Mouse (Mus musculus): ENCODE results near the gene Dgkb. TPM values are rescaled to one million over a fixed set of nuclear protein-coding genes. Genes with fewer than 3 reads are reported as not detected.

Gene Dgkb
- polyA plus RNA-seq, 1 experiment: 0.18 TPM

DNA sequence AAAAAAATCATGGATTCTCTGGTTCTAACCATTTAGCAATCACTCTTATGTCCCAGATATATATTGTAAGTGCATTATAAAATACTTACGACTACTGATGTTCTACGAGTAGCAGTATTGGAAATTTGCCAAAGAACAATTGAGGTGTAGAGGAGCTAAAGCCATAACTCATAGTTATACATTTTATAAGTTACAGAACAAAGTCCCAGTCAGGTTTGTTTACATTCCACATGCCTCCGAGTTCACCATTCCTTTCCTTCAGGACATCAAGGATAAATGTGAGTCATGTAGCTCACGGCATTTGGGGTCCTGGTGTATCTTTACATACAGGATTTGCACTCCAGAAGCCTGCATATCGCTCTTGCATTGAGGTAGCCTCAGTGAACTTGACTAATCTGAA is 570.7 kb downstream of the Dgkb start:
- Histone ChIP-seq H3K4me3 (ENCODE audit: insufficient read depth, low read length) (no peak overlapping the region), H3K27ac (ENCODE audit: insufficient read depth, low read length) (no peak overlapping the region), H3K4me1 (ENCODE audit: control insufficient read depth, insufficient read depth, low read length) (no peaks in the 10 kb centered on the region)
- TF ChIP-seq POLR2A (IDR thresholded peaks at IDR 0.05; ENCODE audit: low read depth, low read length) (no peak), CTCF (IDR thresholded peaks at IDR 0.05; ENCODE audit: borderline replicate concordance, insufficient read depth, low read length) (no peak)

- H3K4me1 ChIP-seq (ENCODE audit: control insufficient read depth, insufficient read depth, low read length): no peaks in the 10 kb centered on the region
- H3K27ac ChIP-seq (ENCODE audit: insufficient read depth, low read length): no peak overlapping the region
Measured at GRCm38 (mm10) chr12:38397754-38398312, 580.3 kb downstream of the Dgkb start.

GRCm38 (mm10) chr12:38400089-38400488 is 582.6 kb downstream of the Dgkb start:
- TF ChIP-seq POLR2A (IDR thresholded peaks at IDR 0.05; ENCODE audit: low read depth, low read length) (no peak), CTCF (IDR thresholded peaks at IDR 0.05; ENCODE audit: borderline replicate concordance, insufficient read depth, low read length) (no peak)
- Histone ChIP-seq H3K4me3 (ENCODE audit: insufficient read depth, low read length) (no peak overlapping the region), H3K27ac (ENCODE audit: insufficient read depth, low read length) (no peak overlapping the region), H3K4me1 (ENCODE audit: control insufficient read depth, insufficient read depth, low read length) (no peaks in the 10 kb centered on the region)

More at GRCm38 (mm10) chr12:38397754-38398312, 580.3 kb downstream of the Dgkb start:
- H3K4me3 ChIP-seq (ENCODE audit: insufficient read depth, low read length): no peak overlapping the region
- TF ChIP-seq POLR2A (IDR thresholded peaks at IDR 0.05; ENCODE audit: low read depth, low read length) (no peak), CTCF (IDR thresholded peaks at IDR 0.05; ENCODE audit: borderline replicate concordance, insufficient read depth, low read length) (no peak)

GRCm38 (mm10) chr12:38435364-38436130 is 618.0 kb downstream of the Dgkb start:
- TF ChIP-seq POLR2A (IDR thresholded peaks at IDR 0.05; ENCODE audit: low read depth, low read length) (no peak), CTCF (IDR thresholded peaks at IDR 0.05; ENCODE audit: borderline replicate concordance, insufficient read depth, low read length) (no peak)
- Histone ChIP-seq H3K27ac (ENCODE audit: insufficient read depth, low read length) (no peak overlapping the region), H3K4me1 (ENCODE audit: control insufficient read depth, insufficient read depth, low read length) (no peaks in the 10 kb centered on the region), H3K4me3 (ENCODE audit: insufficient read depth, low read length) (no peak overlapping the region)

GRCm38 (mm10) chr12:38436131-38436436 is 618.6 kb downstream of the Dgkb start:
- Histone ChIP-seq H3K27ac (ENCODE audit: insufficient read depth, low read length) (no peak overlapping the region), H3K4me3 (ENCODE audit: insufficient read depth, low read length) (no peak overlapping the region), H3K4me1 (ENCODE audit: control insufficient read depth, insufficient read depth, low read length) (no peaks in the 10 kb centered on the region)
- no peak for TF ChIP-seq POLR2A (IDR thresholded peaks at IDR 0.05; ENCODE audit: low read depth, low read length)
- TF ChIP-seq CTCF (IDR thresholded peaks at IDR 0.05; ENCODE audit: borderline replicate concordance, insufficient read depth, low read length): no peak

- Histone ChIP-seq H3K27ac (ENCODE audit: insufficient read depth, low read length) (no peak overlapping the region), H3K4me3 (ENCODE audit: insufficient read depth, low read length) (no peak overlapping the region), H3K4me1 (ENCODE audit: control insufficient read depth, insufficient read depth, low read length) (no peaks in the 10 kb centered on the region)
- TF ChIP-seq POLR2A (IDR thresholded peaks at IDR 0.05; ENCODE audit: low read depth, low read length): no peak
Measured at GRCm38 (mm10) chr12:38450323-38451087, 633.0 kb downstream of the Dgkb start.

GRCm38 (mm10) chr12:38451677-38452076 is 634.2 kb downstream of the Dgkb start:
- H3K4me1 ChIP-seq (ENCODE audit: control insufficient read depth, insufficient read depth, low read length): no peaks in the 10 kb centered on the region
- H3K27ac ChIP-seq (ENCODE audit: insufficient read depth, low read length): no peak overlapping the region
- no peak overlapping the region for H3K4me3 ChIP-seq (ENCODE audit: insufficient read depth, low read length)
- TF ChIP-seq CTCF (IDR thresholded peaks at IDR 0.05; ENCODE audit: borderline replicate concordance, insufficient read depth, low read length) (no peak), POLR2A (IDR thresholded peaks at IDR 0.05; ENCODE audit: low read depth, low read length) (no peak)

GRCm38 (mm10) chr12:38468191-38468590 is 650.7 kb downstream of the Dgkb start:
- Histone ChIP-seq H3K4me3 (ENCODE audit: insufficient read depth, low read length) (no peak overlapping the region), H3K4me1 (ENCODE audit: control insufficient read depth, insufficient read depth, low read length) (no peaks in the 10 kb centered on the region), H3K27ac (ENCODE audit: insufficient read depth, low read length) (no peak overlapping the region)
- TF ChIP-seq POLR2A (IDR thresholded peaks at IDR 0.05; ENCODE audit: low read depth, low read length) (no peak), CTCF (IDR thresholded peaks at IDR 0.05; ENCODE audit: borderline replicate concordance, insufficient read depth, low read length) (no peak)

DNA sequence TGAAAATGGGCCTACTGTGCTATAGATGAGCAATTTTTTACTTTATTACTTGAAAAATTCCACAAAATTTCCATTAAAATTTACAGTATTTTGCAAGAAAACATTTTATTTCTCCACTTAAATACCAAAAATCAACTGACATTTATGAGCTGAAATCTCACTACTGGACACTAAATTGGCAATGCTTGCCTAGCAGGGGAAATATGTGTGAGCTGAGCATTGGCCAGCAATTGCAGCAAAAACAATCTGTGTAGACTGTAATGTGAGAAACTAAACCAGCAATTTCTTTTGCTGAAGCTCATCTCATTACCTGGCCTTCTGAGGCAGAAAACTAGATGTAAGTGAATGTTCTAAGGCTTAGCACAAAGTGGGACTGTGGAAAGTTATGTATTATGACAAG is 651.1 kb downstream of the Dgkb start:
- H3K4me1 ChIP-seq (ENCODE audit: control insufficient read depth, insufficient read depth, low read length): no peaks in the 10 kb centered on the region
- no peak overlapping the region for H3K4me3 ChIP-seq (ENCODE audit: insufficient read depth, low read length)
- TF ChIP-seq CTCF (IDR thresholded peaks at IDR 0.05; ENCODE audit: borderline replicate concordance, insufficient read depth, low read length) (no peak), POLR2A (IDR thresholded peaks at IDR 0.05; ENCODE audit: low read depth, low read length) (no peak)
- H3K27ac ChIP-seq (ENCODE audit: insufficient read depth, low read length): no peak overlapping the region

DNA sequence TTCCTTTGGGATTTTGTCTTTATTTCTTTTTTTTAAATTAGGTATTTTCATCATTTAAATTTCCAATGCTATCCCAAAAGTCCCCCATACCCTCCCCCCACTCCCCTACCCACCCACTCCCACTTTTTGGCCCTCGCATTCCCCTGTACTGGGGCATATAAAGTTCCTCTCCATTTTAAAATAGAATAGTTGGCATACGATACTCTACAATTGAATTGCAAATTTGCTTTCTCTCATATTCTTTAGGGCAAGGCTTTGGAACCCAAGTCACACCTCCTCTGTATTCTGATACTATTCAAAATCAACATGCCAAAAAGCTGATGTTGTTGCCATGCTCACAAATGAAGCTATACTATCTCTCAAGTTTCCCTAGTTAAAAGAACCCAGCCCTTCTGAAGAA is 679.7 kb downstream of the Dgkb start:
- Histone ChIP-seq H3K4me3 (ENCODE audit: insufficient read depth, low read length) (no peak overlapping the region), H3K4me1 (ENCODE audit: control insufficient read depth, insufficient read depth, low read length) (no peaks in the 10 kb centered on the region), H3K27ac (ENCODE audit: insufficient read depth, low read length) (no peak overlapping the region)
- TF ChIP-seq POLR2A (IDR thresholded peaks at IDR 0.05; ENCODE audit: low read depth, low read length) (no peak), CTCF (IDR thresholded peaks at IDR 0.05; ENCODE audit: borderline replicate concordance, insufficient read depth, low read length) (no peak)
